Mouse (Mus musculus) brain, embryonic 18.5 days (tissue): Measurements from ENCODE around the gene Rims1.
A peak's percentile ranks its signal among the peaks of the same experiment; 100 is the strongest.

Source experiments
- DNase-seq: peaks from one replicate; pipeline ENCODE4 v3.0.0-alpha.2; 2012; ENCODE audit warnings: low read depth, low spot score

Rims1 gene

DNA sequence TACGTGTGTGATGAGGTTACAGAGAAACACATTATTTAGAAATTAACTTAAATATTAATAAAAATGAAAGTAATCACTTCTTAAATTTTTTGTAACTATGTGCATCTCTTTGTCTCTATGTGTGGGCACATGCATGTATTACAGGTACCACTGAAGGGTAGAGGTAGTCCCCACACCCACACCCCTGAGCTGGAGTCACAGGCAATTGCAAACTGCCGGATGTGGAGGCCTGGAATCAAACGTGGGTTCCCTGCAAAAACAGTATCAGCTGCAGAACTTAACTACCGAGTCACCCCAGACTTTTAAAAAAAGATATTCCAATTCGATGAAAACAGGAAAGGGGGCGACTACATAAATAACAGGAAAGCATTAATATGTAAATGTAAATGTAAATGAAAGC lies 428.7 kb downstream of the Rims1 start:
- DNase-seq: no peak

DNA sequence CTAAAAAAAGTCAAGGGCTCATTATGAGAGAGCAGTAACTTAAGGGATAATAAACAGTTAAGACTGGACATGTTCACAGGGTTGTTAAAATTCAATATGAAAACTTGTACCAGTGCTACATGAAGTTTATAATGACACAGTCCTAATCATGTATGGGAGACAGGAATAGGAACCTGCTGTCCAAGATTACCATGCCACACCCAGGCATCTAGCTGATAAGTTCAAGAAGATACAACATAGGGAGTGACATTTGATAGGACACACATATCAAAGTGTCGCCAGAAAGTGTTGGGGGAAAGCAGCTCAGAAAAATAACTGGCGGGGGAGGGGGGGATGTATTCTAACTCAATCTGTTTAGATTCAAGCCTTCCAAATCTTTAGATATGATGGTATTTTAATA lies 449.6 kb downstream of the Rims1 start:
- no peak for DNase-seq

DNA sequence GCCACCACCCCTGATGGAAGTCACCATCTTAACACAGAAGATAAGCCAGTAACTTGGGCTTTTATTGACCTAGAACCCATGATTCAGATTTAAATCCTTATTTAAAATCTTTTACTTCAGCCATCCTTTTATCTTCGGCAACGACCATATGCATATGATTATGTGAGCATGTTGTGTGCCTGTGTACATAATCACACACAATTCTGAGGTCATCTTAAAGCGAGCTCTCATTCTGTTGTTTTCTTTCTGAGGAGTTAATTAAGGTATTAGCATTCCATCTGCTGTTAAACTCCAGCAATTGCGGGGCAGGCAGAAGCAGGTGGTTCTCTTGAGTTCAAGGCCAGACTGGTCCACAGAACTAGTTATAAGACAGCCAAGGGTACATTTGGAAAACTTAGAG lies 452.1 kb downstream of the Rims1 start:
- DNase-seq: no peak

DNA sequence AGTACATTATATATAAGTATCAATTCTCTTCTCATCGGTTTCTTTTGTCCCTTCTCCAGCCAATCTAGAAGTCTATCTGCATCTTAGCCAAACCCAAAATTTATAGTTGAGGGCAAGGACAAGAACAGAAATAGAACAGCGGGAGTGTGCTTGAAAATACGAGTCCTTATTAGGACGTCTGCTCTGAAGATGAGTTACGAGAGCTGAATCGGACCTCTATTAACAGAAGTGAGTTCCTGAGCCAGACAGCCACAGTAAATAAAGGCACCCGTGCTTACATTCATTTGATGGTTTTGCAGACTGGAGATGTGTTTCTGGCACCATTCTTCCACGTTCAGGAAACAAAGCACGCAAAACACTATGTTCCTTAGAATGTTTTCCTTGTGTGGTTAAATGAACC lies 466.9 kb downstream of the Rims1 start:
- DNase-seq: no peak

DNA sequence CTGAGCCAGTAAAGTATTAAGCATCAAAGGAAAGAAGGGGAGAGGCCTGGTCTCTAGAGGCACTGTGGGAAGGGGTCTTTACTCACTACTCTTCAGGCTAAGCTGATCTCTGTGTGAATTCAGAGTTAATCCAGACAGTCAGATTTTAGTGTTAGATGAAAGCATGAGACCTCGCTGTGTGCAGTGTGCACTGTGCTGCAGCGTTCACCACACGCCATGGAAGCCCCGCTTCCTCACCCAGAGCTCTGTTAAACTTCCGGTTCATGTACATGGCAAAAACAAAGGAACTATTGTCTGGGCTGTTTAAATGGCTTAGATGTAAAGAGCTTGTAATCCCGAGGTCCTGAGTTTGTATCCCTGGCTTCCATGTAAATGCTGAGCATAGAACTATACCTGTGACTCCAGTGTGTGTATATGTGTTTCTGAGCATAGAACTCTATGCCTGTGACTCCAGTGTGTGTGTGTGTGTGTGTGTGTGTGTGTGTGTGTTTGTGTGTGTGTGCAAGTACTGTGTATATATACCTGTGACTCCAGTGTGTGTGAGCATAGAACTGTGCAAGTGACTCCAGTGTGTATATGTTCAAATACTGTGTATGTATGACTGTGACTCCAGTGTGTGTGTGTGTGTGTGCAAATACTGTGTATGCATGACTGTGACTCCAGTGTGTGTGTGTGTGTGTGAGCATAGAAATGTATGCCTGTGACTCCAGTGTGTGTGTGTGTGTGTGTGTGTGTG lies 484.7 kb downstream of the Rims1 start:
- no peak for DNase-seq

DNA sequence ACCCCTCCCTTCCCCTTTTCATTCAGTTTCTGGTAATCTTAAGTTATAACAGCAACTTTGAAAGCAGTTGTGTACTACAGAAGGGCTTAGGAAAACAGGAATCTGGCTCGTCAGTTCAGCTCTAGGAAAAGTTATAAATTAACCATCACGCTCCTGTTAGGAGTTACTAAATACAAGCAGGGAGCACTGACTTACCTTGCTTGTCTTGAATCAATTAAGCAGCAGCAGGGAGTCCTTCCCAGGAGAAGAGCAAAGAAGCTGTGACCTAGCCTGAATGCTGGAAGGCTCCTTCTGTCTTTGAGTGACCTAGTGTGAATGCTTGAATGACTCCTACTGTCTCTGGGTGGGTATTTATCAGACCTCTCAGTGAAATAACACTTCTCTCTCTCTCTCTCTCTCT lies 490.3 kb downstream of the Rims1 start:
- DNase-seq: no peak

DNA sequence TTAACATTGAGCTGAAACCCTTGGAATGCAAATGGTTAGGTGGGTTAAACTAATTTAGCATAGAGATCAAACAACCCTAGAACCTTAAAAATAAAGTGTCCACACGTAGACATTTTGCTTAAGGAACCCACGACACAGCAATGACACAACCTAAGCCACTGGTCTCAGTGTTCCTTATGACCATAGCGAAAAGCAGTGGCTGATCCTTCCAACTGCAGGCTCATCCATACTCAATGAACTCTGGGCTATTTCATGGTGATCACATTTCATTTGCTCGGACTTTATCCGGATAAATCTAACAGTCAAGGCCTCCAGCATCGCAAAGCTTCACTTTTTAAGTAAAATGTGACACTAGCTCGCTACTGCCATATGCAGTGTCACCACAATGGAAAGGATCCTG lies 494.3 kb downstream of the Rims1 start:
- no peak for DNase-seq

DNA sequence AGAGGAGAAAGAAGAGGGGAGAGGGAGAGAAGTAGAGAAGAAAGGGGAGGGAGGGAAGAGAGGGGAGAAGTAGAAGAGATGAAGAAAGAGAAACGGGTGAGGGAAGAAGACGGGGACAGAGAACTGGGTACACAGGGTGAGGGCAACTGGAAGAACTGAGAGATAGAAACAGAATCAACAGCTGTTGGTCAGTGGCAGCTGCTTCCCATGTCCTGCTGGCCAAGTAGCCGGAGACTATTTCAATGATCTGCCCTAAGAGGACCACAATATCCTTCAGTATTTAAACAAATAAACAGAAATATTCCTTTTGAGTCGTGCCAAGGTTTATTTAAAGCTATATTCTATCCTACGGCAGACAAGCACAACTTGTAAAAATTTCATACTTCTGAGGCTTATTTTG lies 499.3 kb downstream of the Rims1 start:
- DNase-seq: no peak

DNA sequence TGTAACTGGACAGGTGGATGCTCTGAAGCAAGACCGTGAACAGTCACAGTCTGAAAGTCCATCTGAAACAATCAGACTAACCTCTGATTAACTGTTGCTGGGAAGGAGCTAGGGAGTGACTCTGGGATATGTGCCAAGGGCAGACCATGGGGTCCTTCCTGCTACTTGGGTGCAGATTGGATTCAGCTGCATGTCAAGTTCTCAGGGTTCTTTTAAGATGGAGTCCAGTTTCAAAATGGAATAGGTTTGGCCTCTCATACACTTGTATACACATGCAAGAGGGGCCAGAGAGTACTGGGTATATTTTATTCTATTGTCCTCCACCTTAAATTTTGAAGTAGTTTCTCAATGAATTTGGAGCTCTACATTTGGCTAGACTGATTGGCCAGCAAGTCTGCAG lies 499.9 kb downstream of the Rims1 start:
- DNase-seq: no peak

DNA sequence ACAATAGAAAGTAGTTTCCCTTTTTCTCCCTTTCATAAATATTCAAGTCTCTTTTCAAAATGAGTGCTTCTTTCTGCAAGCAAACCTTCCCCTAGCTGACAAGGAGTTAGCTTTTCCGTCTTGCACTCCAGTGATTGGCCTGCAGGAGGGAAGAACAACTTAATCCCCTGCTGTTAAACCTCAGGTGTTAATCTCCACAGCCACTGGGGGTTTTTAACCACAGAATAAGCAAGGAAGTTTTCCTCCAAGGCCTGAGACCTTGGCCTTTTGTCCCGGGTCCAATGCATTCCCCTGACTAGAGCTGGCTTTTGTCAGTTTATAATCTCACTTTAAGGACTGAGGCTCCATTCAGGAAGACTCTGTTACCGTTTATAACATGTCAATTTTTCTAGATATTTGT lies 511.8 kb downstream of the Rims1 start:
- DNase-seq: no peak

DNA sequence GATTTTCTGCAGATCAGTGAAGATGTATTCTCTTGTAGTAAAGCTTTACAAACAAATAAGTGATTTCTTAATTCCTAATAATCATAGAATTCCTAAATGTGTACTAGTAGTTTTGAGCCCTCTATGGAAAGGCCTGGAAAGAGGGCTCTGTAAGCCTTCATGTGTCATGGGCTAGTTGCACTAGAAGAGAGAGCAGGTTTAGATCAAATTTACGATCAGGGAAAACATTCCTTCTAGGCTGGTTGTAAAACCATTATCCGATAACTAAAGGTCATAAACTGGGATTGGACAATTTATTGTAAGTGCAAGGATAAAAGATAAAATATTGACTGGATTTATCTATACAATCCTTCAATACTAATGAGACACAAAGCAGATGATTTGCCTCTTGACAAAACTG lies 512.5 kb downstream of the Rims1 start:
- no peak for DNase-seq

DNA sequence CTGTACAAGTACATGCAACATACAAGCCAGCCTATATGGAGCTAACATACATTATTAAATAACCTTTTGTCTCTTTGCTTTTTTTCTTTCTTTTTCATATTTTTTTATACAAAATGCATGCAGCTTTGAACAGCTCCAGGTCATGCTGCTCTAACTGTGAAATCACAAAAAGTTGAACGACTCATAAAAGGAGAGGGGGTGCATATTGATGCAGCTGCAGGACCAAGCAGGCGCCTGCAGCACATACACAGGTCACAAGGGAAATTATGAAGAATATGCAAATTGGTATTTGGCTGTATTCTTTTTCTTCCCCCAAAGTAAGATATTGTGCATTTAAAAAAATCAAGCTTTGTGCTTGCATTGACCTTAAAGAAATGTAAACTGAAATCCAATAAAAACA lies 519.0 kb downstream of the Rims1 start:
- no peak for DNase-seq

DNA sequence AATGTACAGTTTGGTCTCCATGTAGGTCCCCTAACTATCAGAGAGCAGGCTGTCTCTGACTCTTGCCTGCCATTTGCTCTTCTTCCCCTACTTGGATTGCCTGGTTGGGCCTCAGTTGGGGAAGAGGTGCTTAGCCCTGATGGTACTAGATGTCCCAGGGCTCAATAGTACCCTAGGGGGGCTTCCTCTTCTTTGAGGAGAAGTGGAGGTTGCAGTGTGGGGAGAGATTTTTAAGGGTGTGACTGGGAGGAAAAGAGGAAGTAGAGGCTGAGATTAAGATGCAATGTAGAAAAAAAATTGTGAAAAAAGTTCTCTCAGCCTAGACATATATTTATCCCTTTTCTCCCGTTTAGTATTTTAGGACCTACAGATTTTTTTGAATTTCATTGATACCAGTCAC lies 525.8 kb downstream of the Rims1 start:
- no peak for DNase-seq

DNA sequence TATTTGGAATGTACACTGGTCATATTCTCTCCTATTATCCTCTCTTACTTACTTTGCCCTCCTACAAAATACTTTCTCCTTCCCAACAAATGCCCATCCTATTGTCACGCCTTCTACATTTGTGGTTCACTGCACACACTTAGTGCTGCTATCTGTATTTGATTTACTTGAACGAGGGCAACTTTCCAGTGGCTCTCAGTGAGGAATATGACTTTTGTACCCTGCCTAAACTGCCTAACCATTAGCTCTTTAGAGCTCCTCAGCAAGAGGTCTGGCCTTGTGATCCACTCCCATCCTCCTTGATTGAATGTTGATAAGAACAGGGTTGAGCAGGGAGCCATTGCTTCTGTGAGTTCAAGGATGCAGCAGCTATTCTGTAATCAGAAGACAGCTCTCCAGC lies 531.7 kb downstream of the Rims1 start:
- DNase-seq: no peak

DNA sequence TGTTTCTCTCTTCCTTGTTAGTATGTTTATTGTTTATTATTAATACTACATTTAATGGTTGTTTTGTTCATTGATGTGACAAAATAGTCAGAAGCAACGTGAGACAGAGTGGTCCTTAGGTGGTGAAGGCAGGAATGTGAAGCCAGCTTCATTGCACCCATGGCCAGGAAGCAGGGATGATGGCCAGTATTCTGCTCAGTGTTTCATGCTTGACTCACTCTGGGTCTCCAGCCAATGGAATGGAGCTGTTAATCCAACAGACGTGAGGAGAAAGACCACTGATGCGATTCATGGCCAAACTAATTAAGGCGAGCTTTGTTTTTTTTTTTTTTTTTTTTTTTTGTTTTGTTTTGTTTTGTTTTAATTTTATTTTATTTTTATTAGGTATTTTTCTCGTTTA lies 535.7 kb downstream of the Rims1 start:
- no peak for DNase-seq

DNA sequence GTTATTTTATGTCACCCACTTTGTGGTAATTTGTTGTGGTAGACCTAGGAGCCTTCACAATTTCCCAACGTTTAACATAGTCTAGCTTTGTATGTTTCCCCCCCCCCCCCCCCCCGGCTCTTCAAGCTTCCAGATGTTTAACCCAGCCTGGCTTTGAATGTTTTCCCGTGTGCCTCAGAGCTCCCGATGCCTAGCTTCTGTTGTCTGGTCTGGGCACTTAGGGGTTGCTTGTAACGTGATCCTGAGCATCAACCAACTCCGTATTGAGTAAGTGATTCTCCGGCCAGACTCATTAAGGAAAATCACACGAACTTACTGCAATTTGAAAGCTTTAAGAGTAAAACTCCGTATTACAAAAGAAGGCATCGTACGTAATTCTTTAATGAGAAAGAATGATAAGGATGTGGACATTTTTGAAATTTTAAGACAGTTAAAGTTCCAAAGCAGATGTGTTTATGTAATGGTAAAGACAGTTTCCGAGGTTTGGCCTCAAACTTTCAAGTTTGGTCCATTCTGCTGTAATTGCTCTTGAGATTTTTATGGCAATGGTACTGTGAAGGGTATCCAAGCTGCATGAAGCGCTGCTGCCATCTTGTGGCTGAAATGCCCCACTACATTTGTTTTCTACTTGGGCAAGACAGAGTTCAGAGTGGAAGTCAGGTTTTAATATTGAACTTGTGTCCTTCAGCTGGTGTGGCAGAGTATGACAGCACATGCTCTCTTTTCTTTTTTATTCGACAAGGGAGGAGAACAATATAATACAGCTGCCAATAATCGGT lies 537.0 kb downstream of the Rims1 start:
- peak; percentile 52 for DNase-seq

DNA sequence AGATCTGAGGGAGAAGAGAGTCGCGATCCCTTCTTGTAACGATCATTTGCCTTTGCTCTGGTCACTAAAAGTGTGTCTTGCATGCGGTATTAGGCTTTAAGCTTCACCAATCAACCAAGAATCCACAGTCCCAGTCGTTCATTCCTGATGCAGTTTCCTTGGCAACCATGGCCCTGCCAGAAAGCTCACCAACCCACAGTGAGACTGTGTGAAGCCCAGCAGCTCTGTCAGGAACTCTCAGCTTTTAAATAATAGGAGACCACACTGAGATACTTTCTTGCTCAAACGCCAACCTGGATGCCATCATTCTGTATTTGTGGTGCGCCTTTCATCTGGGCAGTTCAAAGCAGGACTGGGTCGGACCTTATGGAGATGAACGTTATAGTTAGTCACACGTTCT lies 539.3 kb downstream of the Rims1 start:
- no peak for DNase-seq

DNA sequence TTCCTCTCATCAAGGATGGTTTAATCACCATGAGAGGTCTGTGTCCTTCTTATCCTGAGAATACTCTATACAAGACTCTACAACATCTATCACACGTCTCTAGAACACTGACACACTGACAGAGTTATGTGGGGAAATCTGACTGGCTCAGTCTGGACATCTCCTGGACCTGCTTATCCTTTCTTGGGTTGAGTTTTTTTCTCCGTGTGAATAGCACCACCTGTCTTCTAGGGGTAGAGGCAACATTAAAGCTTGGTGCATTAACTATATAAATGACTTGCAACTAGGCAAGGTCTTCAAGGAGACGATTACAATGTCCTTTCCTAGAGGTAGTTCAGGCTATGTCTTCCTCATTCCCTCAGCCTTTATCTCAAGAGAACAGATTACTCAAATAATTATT lies 540.3 kb downstream of the Rims1 start:
- DNase-seq: no peak

DNA sequence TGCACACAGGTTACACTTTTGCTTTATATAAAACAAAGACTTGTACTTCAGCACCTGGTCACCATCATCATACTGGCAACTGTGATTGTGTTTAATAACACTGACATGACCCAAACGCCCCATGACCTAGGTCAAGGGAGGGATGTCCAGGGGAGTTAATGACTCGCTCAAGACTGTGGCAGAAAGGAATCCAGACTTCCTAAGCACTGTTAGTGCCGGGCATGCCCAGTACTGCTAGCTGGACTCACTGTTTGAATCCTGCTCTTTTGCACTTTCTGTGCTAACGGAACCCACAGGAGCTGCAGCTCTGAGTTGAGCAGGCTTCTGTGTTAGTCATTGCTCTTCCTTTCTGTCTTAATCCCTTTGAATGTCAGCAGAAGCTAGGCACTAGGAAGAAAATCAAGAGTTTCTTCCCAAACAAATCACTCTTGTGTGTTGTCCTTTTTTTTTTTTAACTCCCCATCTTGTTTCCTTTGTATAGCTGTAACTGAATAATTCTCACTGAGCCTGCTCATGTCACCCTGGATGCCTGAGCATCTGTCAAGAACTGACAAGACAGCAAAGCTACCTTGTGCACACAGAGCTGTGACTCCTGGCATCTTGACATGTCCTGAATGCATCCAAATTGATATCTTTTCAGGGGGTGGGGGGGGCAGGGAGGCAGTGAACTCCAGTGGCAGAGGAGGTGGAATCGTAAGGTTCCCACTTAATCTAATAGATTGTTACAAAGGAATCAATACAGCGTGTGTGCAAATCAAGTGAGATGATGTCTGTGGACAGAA lies 543.4 kb downstream of the Rims1 start:
- DNase-seq: no peak

DNA sequence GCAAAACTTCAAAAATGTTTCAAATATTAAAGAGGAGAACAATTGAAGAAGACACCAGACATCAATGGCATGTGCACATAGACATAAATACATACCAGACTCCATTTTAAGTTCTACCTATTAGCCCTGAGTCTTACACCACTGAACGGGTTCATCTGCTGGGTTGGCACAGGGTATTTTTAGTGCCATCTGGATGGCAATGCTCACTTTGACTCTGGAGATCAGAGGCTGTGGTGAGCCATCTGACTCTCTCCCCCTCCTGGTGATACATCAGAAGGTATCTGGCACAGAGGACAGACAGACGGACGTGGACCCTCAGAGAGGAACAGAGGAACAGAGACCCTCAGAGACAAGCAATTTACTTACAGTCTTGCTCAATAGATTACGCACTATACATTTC lies 544.1 kb downstream of the Rims1 start:
- no peak for DNase-seq

DNA sequence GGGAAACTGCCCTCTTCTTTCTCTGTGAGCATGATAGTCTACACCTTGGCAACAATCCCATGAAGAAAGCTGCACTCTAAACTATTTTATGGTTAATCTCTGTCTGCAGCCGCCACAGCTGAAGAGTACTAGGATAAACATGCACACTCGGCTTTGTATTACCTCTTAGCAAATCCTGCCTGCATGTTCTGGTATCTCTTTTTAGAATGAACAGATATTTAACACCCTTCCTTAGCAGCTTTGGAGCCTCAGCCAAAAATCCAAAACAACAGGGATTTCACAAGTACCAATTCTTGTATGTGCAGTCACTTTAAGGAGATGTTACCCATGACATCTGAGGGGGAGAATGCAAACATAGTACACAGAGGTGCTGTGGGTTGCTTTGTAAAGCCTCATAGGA lies 545.5 kb downstream of the Rims1 start:
- DNase-seq: no peak

DNA sequence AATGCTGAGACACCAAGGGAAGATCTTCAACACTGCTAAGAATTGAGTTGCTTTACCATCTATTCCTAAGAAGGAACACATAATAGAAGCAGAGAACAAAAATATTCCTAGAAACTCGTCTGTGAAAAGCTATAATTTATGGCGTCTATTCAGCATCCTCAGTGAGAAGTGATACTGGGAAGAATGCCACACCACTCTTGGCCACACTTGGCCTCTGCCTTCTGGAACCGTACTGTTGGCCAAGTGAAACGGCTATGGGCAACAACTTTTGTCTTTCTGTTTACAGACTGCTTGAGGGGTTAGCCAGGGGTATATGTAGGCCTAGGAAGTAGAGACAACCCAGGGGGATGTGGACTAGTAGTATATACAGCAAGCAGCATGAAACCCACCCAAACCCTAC lies 547.4 kb downstream of the Rims1 start:
- no peak for DNase-seq

DNA sequence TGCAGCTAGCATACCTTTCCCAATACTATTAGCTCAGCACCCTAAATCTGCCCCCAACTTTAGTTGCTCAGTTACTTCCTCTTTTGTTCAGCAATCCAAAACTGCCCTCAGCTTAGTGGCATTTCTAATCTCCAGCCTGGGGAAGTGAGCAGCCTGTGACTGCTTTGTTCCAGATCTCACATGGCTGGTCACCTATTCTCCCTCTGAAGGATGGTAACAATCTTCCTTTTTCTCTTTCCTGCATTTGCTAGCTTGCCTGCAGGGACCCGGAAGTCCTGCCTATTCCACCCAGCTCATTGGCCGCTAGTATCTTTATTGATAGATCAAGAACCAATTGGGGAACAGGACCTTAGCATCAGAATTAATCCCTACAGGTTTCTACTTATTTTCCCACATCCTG lies 551.5 kb downstream of the Rims1 start:
- no peak for DNase-seq
